Mouse (Mus musculus) stomach, embryonic 14.5 days (tissue): ENCODE data around the gene Sept4. TPM values are rescaled to one million over a fixed set of nuclear protein-coding genes. Genes with fewer than 3 reads are reported as not detected.

Source experiments
- ATAC-seq: fragments of 200-750 bp; cut with Nextera tagmentation; 2 replicates; pipeline ENCODE4 v1.8.0; 2017; ENCODE audit warnings: low read depth, moderate TSS enrichment; ENCODE audit not compliant: insufficient number of reproducible peaks, insufficient read depth, low FRiP score
- H3K27ac ChIP-seq: fragments of 300-500 bp; sonication (generic); 2 replicates; pipeline ENCODE4 v1.5.1; 2014; ENCODE audit warnings: mild to moderate bottlenecking, low read length, moderate library complexity, mixed read lengths
- H3K27me3 ChIP-seq: fragments of 300-500 bp; sonication (generic); 2 replicates; pipeline ENCODE4 v1.6.1; 2014; ENCODE audit warnings: low read length, control low read depth, mixed read lengths; ENCODE audit not compliant: control insufficient read depth, insufficient read depth
- H3K36me3 ChIP-seq: fragments of 300-500 bp; sonication (generic); 2 replicates; pipeline ENCODE4 v1.6.1; 2014; ENCODE audit warnings: mild to moderate bottlenecking, control low read depth, low read length, moderate library complexity, mixed read lengths; ENCODE audit not compliant: control insufficient read depth, insufficient read depth
- H3K4me1 ChIP-seq: fragments of 300-500 bp; sonication (generic); 2 replicates; pipeline ENCODE4 v1.6.1; 2014; ENCODE audit warnings: low read length, control low read depth, mixed read lengths; ENCODE audit not compliant: control insufficient read depth, insufficient read depth
- H3K4me2 ChIP-seq: fragments of 300-500 bp; sonication (generic); replicated peaks from 2 replicates; pipeline ENCODE4 v1.6.1; 2014; ENCODE audit warnings: low read depth, low read length, control low read depth
- H3K4me3 ChIP-seq: fragments of 300-500 bp; sonication (generic); 2 replicates; pipeline ENCODE4 v1.5.1; 2014; ENCODE audit warnings: low read depth, low read length, control low read depth
- H3K9ac ChIP-seq: fragments of 300-500 bp; sonication (generic); replicated peaks from 2 replicates; pipeline ENCODE4 v1.6.1; 2014; ENCODE audit warnings: low read depth, mild to moderate bottlenecking, control low read depth, low read length, moderate library complexity, mixed read lengths
- H3K9me3 ChIP-seq: fragments of 300-500 bp; sonication (generic); 2 replicates; pipeline ENCODE4 v1.6.1; 2016; ENCODE audit warnings: low read depth, low read length, control low read depth; ENCODE audit not compliant: control insufficient read depth
- WGBS: fragments of 180-500 bp; shearing (Covaris S2); extraction: QIAGEN DNeasy Blood & Tissue Kit; methylation state at CpG from one replicate; pipeline ENCODE4 v1.1.7; 2014; 5-methylcytosine and 5-hydroxymethylcytosine counted together
- polyA plus RNA-seq: library from polyadenylated mRNA; unstranded; fragments of >200 nt; fragmentation: Nextera tagmentation; extraction: Ambion mirVana; gene quantifications from 2 replicates; pipeline ENCODE4 v1.2.1, GENCODE M21; 2014

The Sept4 gene
- 15.7 and 15.8 TPM in 2 replicates for polyA plus RNA-seq

GRCm38 (mm10) chr11:87568255-87568953 lies at the start of gene Sept4:
TSS of gene Sept4 (plus strand) at chr11:87568903.
- Histone ChIP-seq H3K36me3 (no peaks in the 10 kb centered on the region), H3K27ac (no peak within 1 kb of the TSS), H3K4me1 (no peaks in the 10 kb centered on the region), H3K4me2 (no peak within 1 kb of the TSS), H3K9ac (no peak within 1 kb of the TSS), H3K27me3 (no peaks in the 10 kb centered on the region), H3K9me3 (no peaks in the 10 kb centered on the region), H3K4me3 (no peak within 1 kb of the TSS)
- WGBS: 79% methylated on average over 7 of the region's 7 CpGs
- ATAC-seq: no peak

- Histone ChIP-seq H3K4me3 (no peak overlapping the region), H3K9ac (no peak overlapping the region), H3K4me1 (no peaks in the 10 kb centered on the region), H3K9me3 (no peaks in the 10 kb centered on the region), H3K4me2 (no peak overlapping the region), H3K36me3 (no peaks in the 10 kb centered on the region), H3K27me3 (no peaks in the 10 kb centered on the region), H3K27ac (no peak overlapping the region)
- ATAC-seq: no peak
- 8% methylated on average over 2 of the region's 2 CpGs for WGBS
Measured at GRCm38 (mm10) chr11:87519260-87519659, 49.4 kb upstream of the Sept4 start.

GRCm38 (mm10) chr11:87523466-87523865 lies 45.2 kb upstream of the Sept4 start:
- no peak overlapping the region for H3K4me3 ChIP-seq
- ATAC-seq: no peak
- H3K9me3 ChIP-seq: no peaks in the 10 kb centered on the region
- no peaks in the 10 kb centered on the region for H3K4me1 ChIP-seq
- 71% methylated on average over 5 of the region's 5 CpGs for WGBS
- H3K9ac ChIP-seq: no peak overlapping the region
- H3K27ac ChIP-seq: no peak overlapping the region
- H3K27me3 ChIP-seq: no peaks in the 10 kb centered on the region
- H3K4me2 ChIP-seq: no peak overlapping the region
- H3K36me3 ChIP-seq: no peaks in the 10 kb centered on the region

- no peaks in the 10 kb centered on the region for H3K27me3 ChIP-seq
- H3K9me3 ChIP-seq: no peaks in the 10 kb centered on the region
- ATAC-seq: no peak
- H3K9ac ChIP-seq: no peak overlapping the region
- no peak overlapping the region for H3K4me2 ChIP-seq
- no peak overlapping the region for H3K27ac ChIP-seq
- H3K4me1 ChIP-seq: no peaks in the 10 kb centered on the region
- no peak overlapping the region for H3K4me3 ChIP-seq
- no peaks in the 10 kb centered on the region for H3K36me3 ChIP-seq
Measured at GRCm38 (mm10) chr11:87523967-87524366, 44.7 kb upstream of the Sept4 start.

- Histone ChIP-seq H3K9ac (no peak overlapping the region), H3K27me3 (no peaks in the 10 kb centered on the region), H3K9me3 (no peaks in the 10 kb centered on the region), H3K4me1 (no peaks in the 10 kb centered on the region), H3K36me3 (no peaks in the 10 kb centered on the region), H3K4me2 (no peak overlapping the region), H3K27ac (no peak overlapping the region), H3K4me3 (no peak overlapping the region)
- no peak for ATAC-seq
Measured at GRCm38 (mm10) chr11:87524780-87525179, 43.9 kb upstream of the Sept4 start.

- H3K9ac ChIP-seq: no peak overlapping the region
- WGBS: 63% methylated on average over 3 of the region's 3 CpGs
- no peak for ATAC-seq
Measured at GRCm38 (mm10) chr11:87527364-87527763, 41.3 kb upstream of the Sept4 start.

GRCm38 (mm10) chr11:87527990-87528389 lies 40.7 kb upstream of the Sept4 start:
- Histone ChIP-seq H3K4me2 (no peak overlapping the region), H3K9ac (no peak overlapping the region), H3K27ac (no peak overlapping the region), H3K4me1 (no peaks in the 10 kb centered on the region), H3K9me3 (no peaks in the 10 kb centered on the region), H3K4me3 (no peak overlapping the region), H3K36me3 (no peaks in the 10 kb centered on the region), H3K27me3 (no peaks in the 10 kb centered on the region)
- WGBS: 55% methylated on average over 4 of the region's 4 CpGs
- no peak for ATAC-seq

More at GRCm38 (mm10) chr11:87527364-87527763, 41.3 kb upstream of the Sept4 start:
- Histone ChIP-seq H3K4me3 (no peak overlapping the region), H3K9me3 (no peaks in the 10 kb centered on the region), H3K36me3 (no peaks in the 10 kb centered on the region), H3K27ac (no peak overlapping the region), H3K27me3 (no peaks in the 10 kb centered on the region), H3K4me1 (no peaks in the 10 kb centered on the region), H3K4me2 (no peak overlapping the region)

GRCm38 (mm10) chr11:87531695-87532094 lies 37.0 kb upstream of the Sept4 start:
- Histone ChIP-seq H3K4me1 (no peaks in the 10 kb centered on the region), H3K9ac (no peak overlapping the region), H3K4me3 (no peak overlapping the region), H3K27me3 (no peaks in the 10 kb centered on the region), H3K9me3 (no peaks in the 10 kb centered on the region), H3K4me2 (no peak overlapping the region), H3K27ac (no peak overlapping the region), H3K36me3 (no peaks in the 10 kb centered on the region)
- no peak for ATAC-seq
- 55% methylated on average over 6 of the region's 6 CpGs for WGBS

GRCm38 (mm10) chr11:87542285-87542684 lies 26.4 kb upstream of the Sept4 start:
- Histone ChIP-seq H3K36me3 (no peaks in the 10 kb centered on the region), H3K4me1 (no peaks in the 10 kb centered on the region), H3K4me3 (no peak overlapping the region), H3K4me2 (no peak overlapping the region), H3K27ac (no peak overlapping the region), H3K9ac (no peak overlapping the region), H3K9me3 (no peaks in the 10 kb centered on the region), H3K27me3 (no peaks in the 10 kb centered on the region)
- ATAC-seq: no peak
- 38% methylated on average over 8 of the region's 8 CpGs for WGBS
